Mouse (Mus musculus) left cerebral cortex, postnatal 4 days (tissue): Measurements from ENCODE around the gene Actr6. TPM values are rescaled to one million over a fixed set of nuclear protein-coding genes. Genes with fewer than 3 reads are reported as not detected.
"Not testable (repeated sequence)": the region's sequence is repeated elsewhere in the genome, so short reads cannot be mapped to it uniquely, and the experiment has no call there.

Source experiments
- DNase-seq: peaks from one replicate; pipeline ENCODE4 v3.0.0-alpha.2; 2022
- intact Hi-C: fragments of 180-260 bp; cut with DNase I; formaldehyde crosslinking; loops from one replicate; pipeline ENCODE4 v1.15.1; 2025
- total RNA-seq, 2 experiments: library from RNA; stranded (reverse); gene quantifications; 2 replicates each; pipeline ENCODE4 v1.2.3; 2021

Actr6 gene
- total RNA-seq, 2 experiments from 2014 or later = 26.8 to 28.5 TPM

DNA sequence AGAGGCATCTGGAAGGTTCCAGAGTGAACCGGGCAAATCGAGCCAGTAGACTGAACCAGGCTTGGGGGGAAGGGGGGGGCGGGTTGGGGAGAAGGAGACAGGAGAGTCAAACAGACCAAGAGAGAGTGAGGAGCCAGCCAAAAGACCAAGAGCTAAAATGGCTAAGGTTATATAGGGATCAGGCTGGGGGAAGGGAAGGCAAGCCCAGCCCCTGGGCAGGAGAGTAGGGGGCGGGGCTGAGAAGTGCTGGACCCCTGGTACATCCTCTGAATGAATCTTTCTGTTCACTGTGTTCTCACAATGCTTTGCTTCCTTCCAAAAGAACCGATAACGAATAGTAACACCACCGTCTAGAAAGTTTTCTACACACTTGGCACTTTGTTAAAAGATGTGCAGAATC is 7.6 kb upstream of the Actr6 start:
- intact Hi-C loops = no loop called here
- DNase-seq = no peak

DNA sequence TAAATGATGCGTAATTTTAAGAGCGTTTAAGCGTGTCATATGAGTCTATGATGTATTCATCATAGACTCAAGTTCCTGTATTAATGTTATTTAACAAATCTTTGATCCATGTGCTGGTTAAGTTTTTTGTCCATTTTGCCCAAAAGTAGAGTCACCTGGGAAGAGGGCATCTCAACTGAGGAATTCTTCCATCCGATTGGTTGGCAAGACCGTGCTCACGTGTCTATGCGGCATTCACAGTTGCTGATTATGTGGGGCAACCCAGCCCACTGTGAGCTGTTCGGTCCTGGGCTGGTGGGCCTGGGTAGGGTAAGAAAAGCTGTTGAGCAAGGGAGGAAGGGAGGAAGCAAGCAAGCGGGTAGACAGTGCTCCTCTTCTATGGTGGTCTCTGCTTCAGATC is 6.3 kb upstream of the Actr6 start:
- DNase-seq = no peak
- intact Hi-C loops = no loop called here

DNA sequence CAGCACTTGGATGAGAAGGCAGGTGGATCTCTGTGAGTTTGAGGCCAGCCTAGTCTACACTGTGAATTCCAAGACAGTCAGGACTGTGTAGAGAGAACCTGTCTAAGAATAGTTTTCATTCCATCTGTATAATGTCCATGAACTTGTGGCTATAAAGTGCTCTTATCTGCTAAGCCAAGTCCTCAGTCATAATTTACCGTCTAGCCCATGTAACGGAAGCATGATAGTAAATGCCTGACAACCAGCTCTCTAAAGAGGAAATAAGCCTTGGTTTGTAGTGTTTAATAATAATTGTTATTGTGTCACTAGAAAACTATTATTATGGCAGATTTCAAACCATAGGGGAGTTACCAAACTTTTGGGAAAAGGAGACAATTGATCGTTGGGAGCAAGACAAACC is 5.8 kb upstream of the Actr6 start:
- intact Hi-C loops = no loop called here
- no peak for DNase-seq

DNA sequence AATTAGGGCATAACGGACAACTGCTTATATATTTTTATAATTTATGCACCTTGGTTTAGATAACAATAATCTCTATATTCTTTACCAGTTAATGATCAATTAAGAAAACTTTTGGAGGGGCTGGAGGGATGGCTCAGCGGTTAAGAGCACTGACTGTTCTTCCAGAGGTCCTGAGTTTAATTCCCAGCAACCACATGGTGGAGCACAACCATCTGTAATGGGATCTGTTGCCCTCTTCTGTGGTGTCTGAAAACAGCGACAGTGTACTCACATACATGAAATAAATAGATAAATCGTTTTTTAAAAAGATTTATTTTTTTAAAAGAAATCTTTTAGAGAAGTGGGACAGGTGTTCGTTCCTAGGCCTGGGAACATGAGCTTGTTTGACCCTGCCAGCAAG is 5.0 kb upstream of the Actr6 start:
- intact Hi-C loops = no loop called here
- DNase-seq = no peak

DNA sequence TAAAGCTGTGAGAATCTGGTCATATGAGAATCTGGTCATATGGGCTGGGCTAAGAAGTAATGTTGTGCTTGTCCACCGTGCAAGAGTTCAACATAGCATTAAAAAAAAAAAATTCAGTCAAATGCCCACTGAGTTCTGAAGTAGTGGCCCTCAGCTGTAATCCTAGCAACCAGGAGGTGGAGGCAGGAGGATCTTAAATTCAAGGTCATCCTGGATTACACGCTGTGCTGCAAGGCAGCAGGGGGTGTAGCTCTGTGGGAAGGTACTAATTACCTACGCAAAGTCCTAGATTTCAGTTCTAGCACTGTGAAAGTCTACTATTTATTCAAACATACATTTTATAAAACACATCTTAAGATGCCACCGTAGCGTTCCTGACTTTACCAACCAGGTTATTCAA is 754 bp downstream of the Actr6 start:
- intact Hi-C loops = no loop called here
- DNase-seq = no peak

DNA sequence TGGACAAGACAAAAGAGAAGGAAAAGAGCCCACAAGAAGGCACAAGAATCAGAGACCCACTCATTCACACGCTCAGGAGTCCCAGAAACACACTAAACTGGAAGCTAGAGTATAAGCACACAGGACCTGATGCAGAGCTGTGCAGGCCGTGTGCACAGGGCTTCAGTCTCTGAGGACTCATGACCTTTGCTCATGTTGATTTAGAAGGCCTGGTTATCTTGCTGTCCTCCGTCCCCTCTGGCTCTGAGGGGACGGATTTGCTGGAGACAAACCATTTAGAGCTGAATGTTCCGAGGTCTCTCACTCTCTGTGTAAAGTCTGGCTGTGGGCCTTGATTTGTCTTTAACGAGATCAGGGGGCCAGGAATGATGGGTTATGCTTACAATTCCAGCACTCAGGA is 1.7 kb downstream of the Actr6 start:
- no peak for DNase-seq
- intact Hi-C loops = no loop called here

DNA sequence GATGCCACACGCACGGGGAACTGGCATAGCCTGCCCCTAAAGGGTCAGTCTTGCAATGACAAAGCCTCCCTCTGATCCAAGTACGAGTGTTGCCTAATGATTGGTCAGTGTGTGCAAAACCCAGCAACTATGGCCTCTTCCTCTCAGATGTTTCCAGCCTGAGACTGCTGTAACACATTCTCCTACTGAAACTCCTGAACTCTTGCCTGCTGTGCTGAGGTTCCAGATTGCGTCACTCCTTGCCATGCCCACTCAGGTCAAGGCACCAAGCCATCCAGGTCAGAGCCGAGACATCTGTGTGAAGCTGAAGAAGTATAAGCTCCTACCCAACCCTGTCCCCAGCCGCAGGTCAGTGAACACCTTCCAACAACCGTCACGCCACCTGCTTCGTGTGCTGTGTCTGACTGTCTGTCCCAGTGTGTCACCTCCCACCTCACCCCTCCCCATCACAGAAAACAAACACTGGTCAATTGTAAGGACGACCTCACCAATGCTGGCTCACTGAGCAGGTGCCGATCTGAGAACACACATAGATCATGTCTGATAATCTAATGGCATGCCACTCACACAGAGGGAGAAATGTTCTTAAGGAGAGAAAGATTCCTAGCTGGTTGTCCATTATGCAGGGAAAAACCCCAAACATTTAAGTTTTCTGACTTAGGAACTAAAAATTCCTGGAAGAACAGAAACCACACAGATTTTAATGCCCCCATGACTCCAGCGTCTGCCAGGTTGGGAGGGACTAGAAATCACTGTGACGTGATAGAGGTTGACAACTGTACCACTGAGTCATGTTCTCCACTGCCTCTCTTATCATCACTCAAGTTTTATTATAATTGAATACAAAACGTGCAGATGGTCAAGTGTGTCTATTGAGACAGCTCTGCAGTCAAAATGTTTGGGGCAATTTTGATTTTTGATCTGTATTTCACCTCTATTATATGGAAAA is 9.6 kb downstream of the Actr6 start:
- no peak for DNase-seq
- intact Hi-C loops = no loop called here

DNA sequence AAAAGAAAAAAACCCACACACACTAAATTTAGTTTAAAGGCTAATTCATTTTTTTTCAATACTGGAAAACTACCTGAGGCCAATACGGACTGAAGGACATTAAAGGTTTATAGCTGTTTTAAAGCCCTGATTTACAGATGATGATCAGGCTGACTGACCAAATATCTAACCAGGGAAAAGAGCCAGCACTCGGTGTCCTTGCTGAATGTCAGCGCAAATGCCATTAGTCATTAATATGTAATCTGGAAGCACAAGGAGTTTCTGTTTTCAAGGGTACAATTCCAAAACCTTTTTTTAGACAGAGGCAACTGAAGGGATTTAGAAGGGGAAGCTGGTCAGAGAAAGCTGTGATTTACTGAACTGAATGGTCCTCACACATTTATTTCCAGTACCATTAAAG is 11.3 kb downstream of the Actr6 start:
- DNase-seq = no peak
- intact Hi-C loops = no loop called here

DNA sequence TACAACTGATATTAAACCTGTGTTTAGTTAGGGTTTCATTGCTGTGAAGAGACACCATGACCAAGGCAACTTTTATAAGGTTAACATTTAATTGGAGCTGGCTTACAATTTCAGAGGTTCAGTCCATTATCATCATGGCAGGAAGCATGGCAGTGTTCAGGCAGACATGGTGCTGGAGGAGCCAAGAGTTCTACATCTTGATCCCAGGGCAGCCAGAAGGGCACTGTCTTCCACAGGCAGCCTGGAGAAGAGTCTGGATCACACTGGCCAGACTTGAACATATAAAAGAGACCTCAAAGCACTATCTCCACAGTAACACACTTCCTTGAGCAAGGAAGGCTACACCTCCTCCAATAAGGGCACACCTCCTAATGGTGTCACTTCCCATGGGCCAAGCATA is 11.8 kb downstream of the Actr6 start:
- intact Hi-C loops = no loop called here
- no peak for DNase-seq

DNA sequence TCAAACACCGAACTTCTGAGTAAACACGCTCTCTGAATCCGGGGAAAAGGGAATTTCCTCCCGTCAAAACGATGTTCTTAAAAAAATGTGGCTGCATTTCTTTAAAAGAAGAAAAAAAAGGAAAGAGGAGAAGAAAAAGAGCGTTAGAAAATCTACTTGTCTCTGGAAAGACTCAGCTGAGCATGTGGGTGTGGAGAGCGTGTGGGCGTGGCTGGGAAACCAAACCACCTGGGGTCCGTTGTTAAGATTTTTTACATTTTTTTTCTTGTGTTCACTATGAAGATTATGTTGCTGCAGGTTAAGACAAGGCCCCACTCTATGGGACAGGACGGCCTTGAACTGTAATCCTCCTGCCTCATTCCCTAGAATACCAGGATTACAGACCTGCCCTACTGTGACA is 17.2 kb downstream of the Actr6 start:
- intact Hi-C loops = no loop called here
- DNase-seq = no peak

DNA sequence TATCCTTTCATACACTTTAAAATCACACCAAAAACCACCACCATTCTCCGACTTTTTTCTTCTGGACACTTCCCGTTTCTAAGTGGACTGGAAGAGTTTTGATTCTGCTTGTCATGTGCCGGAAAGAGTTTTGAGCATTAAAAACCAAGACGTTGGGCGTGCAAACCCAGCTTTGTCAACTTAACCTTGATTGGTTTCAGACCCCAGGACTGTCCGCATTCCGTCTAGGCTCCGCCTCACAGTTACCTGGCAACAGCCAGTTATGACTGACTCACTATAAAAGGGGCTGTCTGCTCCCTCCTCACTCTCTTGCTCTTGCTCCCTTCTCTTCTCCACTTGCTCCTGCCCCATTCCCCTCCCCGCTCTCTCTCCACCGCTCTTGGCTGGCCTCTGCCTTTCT is 23.4 kb downstream of the Actr6 start:
- intact Hi-C loops = loop anchor here (10.0 kb wide), 1 partner anchor 54 kb away; no protein-coding TSS in a partner anchor
- DNase-seq = no peak

DNA sequence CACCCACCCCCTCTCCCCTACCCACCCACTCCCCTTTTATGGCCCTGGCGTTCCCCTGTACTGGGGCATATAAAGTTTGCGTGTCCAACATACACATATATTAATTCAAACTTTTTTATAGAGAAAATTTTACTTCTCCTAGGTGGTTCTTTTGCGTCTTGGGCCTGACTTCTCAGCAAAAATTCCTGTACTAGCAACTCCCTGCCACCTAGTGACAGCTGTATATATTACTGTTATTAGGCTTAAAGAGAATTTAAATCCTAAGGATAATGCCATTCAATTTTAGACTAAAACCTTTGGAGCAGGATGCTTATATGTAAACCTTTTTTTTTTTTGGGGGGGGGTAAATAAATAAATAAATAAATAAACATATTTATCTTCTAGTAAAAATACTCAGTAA is 24.7 kb downstream of the Actr6 start:
- DNase-seq = no peak
- intact Hi-C loops = loop anchor here (10.0 kb wide), 1 partner anchor 53 kb away; no protein-coding TSS in a partner anchor

DNA sequence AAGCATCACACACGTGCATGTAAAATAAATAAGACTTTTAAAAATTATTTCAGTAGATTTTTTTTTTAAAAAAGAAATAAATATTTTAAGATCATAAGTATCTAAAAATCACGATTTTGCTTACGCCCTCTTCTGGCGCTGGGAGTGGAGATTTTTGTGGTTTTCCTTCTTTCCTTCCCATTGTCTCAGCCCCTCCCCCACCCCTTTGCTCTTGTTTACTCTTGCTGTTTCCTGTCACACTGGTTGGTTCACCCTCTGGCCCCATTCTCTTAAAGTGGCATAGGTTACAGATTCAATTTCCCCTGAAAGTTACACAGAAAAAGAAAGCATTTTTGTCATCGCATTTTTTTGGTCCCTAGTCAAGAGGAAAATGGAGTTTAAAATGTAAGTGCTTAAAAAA is 29.1 kb downstream of the Actr6 start:
- DNase-seq = no peak
- intact Hi-C loops = loop anchor here (10.0 kb wide), 1 partner anchor 48 kb away; no protein-coding TSS in a partner anchor

DNA sequence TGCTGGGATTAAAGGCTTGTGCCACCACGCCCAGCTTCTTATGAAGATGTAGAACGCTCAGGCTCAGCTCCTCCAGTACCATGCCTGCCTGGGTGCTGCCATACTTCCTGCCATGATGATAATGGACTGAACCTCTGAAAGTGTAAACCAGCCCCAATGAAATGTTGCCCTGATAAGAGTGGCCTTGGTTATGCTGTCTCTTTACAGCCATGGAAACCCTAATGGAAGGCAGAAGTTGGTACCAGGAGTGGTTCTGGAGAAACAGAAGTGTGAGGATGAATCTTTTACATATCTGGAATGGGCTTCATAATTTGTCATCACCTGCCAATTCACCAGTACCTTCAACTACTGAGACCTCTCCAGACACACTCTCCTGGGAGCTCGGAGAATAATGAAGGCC is 34.1 kb downstream of the Actr6 start:
- no peak for DNase-seq
- intact Hi-C loops = no loop called here

DNA sequence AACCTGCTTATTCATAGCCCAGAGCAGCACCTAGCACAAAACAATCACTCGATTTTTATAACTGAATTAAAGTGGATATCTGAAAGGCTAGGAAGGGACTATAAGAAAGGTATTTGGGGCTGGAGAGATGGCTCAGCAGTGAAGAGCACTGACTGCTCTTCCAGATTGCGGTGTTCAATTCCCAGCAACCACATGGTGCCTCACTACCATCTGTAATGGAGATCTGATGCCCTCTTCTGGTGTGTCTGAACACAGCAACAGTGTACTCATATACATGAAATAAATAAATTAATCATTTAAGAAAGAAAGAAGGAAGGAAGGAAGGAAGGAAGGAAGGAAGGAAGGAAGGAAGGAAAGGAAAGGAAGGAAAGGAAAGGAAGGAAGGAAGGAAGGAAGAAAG is 35.8 kb downstream of the Actr6 start:
- DNase-seq, intact Hi-C loops: not testable (repeated sequence)

DNA sequence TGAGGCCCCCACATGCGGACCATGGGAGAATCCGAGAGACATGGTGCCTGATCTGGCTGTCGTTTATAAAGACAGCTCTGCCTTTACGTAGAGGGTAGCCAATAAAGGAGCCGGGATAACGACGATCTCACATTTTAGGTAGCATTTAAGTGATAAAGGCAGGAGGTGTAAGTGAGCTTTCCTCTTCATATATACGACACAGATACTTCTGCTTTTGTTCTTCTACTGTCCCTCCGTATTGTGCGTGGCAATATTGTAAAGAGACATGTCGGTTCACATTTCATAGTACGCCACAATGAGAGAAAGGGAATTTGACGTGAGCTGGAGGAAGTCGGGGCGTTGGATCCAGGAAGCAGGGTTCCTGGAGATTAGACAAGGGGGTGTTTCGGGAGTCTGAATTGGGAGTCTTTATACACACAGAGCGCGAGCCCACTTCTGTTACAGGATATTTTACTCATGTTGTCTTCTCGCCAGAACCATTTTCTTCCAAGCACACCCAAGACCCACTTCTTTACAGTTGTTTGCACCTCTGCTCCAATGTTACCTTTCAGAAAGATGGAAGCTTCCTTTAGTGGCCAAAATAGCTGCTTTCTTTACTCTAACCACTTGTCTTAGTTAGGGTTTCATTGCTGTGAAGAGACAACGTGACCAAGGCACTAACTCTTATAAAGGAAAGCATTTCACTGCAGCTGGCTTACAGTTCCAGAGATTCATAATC is 36.7 kb downstream of the Actr6 start:
- intact Hi-C loops = no loop called here
- no peak for DNase-seq

DNA sequence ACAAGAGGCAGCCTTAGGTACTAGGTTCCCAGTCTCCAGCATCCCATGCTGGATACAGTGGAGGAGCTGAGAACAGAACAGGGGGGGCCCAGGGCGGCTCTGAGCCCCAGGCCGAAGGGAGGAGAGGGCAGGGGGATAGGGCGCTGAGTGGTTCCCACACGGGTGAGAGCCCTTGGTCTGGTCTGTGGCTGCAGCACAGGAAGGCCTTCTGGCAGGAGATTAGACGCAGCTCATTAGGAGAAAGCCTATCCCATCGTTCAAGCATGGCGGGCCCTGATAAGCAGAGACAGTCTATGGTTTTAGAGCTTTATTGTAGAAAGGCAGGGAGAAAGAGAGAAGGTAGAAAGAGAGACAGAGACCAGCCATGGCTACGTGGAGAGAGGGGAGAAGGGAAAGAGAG is 42.1 kb downstream of the Actr6 start:
- intact Hi-C loops = no loop called here

DNA sequence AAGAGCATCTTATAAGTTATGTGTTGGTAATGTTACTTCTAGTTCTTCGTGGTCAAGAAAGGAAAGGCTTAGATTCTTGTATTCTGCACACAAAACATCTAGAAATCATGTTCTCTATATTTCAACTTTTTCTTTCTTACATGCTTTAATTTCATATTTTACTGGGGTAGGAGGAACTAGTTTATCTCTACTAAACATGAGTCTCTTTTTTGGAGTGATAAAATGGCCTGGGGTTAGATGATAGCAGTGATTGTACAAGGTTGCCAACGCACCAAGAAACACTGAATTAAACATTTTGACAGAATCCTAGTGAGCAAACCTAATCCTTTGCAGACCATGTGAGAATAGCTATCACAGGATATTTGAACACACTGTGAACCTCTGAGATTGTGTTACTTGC is 44.6 kb downstream of the Actr6 start:
- DNase-seq = no peak
- intact Hi-C loops = no loop called here

More for the DNA sequence above, 42.1 kb downstream of the Actr6 start:
- DNase-seq = no peak

DNA sequence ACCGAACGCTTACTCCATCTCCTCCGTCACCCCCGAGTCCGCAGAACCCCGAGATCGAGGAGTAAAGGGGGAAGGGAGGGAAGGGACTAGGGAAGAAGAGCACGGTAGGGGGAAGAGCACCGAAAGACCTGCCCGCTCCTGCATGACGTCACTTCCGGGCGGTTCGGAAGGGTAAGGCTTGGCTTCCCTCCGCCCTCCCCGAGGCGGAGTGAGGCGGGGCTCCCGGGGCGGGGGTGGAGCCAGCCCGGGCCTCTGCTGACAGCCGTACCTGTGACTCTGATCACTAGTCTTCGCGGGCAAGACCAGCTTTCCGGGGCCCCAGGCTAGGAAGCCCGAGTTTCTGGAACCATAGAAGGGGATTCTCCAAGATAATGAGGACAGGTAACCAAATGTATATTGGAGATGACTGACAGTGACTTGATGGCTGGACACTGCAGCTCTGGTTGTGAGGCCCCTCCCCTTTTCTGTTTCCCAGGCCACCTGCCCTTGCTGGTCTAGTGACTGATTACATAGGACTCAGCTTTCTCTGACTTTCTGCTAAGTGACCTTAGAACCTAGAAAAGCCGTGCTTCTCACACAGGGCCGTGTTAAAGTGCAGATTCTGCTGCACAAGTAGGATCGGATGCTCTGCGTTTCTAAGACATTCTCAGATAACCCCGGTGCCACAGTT is 45.8 kb downstream of the Actr6 start, which contains the start of gene Scyl2:
Gene Scyl2, minus strand, starts transcription at position 147 of the 670 bp plus-strand sequence.
- intact Hi-C loops = no loop called here
- DNase-seq = peak; percentile 95

DNA sequence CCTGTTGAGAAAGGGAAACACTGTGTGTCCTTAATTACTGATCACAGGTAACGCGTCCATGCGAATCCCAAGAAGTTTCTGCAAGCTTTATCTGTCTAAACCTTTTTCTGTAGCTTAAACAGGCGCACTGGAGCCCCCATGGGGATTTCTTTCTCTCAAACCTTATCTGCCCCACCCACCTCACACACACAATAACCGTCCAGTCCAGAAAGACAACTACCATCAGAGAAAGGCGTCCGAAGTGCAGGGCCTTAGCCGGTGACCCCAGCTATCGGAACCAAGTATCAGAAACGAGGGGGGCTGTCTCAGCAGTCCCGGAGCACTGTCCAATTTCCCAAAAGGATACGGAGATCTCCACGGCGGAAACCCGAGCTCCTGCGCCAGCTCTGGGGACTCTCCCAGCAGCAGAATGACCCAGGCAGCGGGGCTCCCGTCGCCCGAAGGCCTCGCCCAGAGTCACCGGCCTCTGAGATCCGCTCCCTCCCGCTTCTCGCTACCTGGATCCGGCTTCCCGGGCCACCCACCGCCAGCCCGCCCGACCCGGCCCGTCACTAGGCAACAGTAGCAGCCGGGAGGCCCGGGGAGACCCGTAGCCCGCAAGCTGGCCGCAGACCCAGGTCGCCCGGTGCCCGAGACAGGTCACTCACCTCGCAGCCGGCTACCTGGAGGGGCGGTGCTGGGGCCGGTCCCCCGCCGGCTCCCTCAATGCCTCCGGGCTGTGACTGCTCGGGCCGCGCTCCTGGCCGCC is 46.5 kb downstream of the Actr6 start:
- DNase-seq = peak; percentile 40

DNA sequence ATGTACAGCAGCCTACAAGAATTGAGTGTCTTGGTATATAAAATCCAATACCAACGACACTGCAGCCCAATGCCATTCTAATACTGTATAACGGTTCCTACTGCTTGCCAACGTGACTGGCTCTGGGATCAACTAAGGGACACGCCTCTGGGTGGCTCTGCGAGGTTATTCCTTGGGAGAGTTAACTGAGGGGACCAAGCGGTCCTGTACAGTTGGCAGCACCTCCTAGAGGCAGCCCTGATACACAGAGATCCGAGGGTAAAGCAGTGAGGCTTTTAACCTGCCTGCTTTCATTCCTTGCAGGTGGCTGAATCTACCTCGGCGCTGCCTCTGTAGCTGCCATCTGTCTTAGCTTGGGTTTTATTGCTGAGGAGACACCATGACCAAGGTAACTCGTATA is 49.1 kb downstream of the Actr6 start:
- DNase-seq = no peak
- intact Hi-C loops = no loop called here

More for the DNA sequence above, 46.5 kb downstream of the Actr6 start:
- intact Hi-C loops = no loop called here
